Mouse (Mus musculus): ENCODE data around the gene Olfr846. TPM values are rescaled to one million over a fixed set of nuclear protein-coding genes. Genes with fewer than 3 reads are reported as not detected.

Olfr846 gene
- not detected in 2 replicates for polyA plus RNA-seq (2015; fragmentation: Nextera tagmentation; extraction: Ambion mirVana)

DNA sequence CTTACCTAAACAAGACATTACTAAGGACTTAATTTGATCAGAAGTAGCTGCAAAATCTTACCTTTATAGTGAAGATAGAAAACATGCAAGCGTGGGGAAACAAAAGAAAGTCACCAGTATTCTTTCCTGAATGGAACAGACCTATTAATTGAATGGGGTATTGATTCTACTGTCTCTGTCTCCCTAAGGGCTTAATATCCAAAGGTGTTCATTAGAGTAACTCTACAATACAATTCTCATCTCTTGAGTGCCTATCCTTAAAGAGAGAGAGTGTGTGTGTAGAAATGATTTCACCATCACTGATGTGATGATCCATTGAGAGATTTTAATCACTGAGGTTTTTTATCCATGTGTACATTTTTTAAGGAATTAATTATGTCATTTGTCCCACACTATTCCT, at the start of gene Olfr846:
Olfr846 (minus strand) TSS at position 101 of the 400 bp plus-strand sequence.

GRCm38 (mm10) chr9:19378569-19378968, 14.8 kb upstream of the Olfr846 start, which contains the start of gene Olfr847:
TSS of gene Olfr847 (minus strand) at chr9:19378669.

DNA sequence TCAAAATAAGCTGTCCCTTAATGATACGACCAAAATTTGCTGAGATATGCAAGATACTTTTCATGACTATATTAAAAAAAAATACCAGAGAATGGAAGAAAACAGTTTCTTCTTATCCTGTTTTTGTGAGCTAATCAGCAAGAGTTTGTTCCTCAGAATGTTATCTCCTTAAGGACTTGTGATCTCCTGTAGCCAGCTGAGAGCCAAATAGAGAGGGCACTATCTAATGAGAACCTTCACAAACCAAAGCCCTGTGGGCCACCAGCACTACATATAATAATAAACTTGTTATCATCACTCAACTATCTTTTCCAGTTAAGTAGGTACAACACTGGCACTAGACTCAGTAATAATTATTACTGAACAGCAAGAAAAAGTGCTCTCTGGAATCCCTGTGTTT, 27.6 kb downstream of the Olfr846 start, which contains the start of gene Olfr845:
Olfr845 (plus strand) TSS at position 301 of the 400 bp plus-strand sequence.

GRCm38 (mm10) chr9:19316047-19316446, 47.8 kb downstream of the Olfr846 start, which contains the start of gene Olfr844:
TSS of gene Olfr844 (plus strand) at chr9:19316347.

Other genes with a start within 250 kb of the Olfr846 start
- not detected in 2 replicates for gene Olfr836, start 243.6 kb downstream of the Olfr846 start, polyA plus RNA-seq (2015; fragmentation: Nextera tagmentation; extraction: Ambion mirVana)
- gene Olfr837, start 227.7 kb downstream of the Olfr846 start, polyA plus RNA-seq (2015; fragmentation: Nextera tagmentation; extraction: Ambion mirVana) = not detected in 2 replicates
- gene Olfr839-ps1, start 186.7 kb downstream of the Olfr846 start, polyA plus RNA-seq (2015; fragmentation: Nextera tagmentation; extraction: Ambion mirVana) = not detected in 2 replicates
- gene Olfr843, start 112.0 kb downstream of the Olfr846 start, polyA plus RNA-seq (2015; fragmentation: Nextera tagmentation; extraction: Ambion mirVana) = not detected in 2 replicates
- not detected in 2 replicates for gene Olfr844, start 47.7 kb downstream of the Olfr846 start, polyA plus RNA-seq (2015; fragmentation: Nextera tagmentation; extraction: Ambion mirVana)
- not detected in 2 replicates for gene Olfr845, start 27.5 kb downstream of the Olfr846 start, polyA plus RNA-seq (2015; fragmentation: Nextera tagmentation; extraction: Ambion mirVana)
- not detected in 2 replicates for gene Olfr847, start 14.7 kb upstream of the Olfr846 start, polyA plus RNA-seq (2015; fragmentation: Nextera tagmentation; extraction: Ambion mirVana)
- not detected in 2 replicates for gene Olfr849, start 76.3 kb upstream of the Olfr846 start, polyA plus RNA-seq (2015; fragmentation: Nextera tagmentation; extraction: Ambion mirVana)
- gene Olfr850, start 114.2 kb upstream of the Olfr846 start, polyA plus RNA-seq (2015; fragmentation: Nextera tagmentation; extraction: Ambion mirVana) = not detected in 2 replicates
- gene Olfr851, start 129.3 kb upstream of the Olfr846 start, polyA plus RNA-seq (2015; fragmentation: Nextera tagmentation; extraction: Ambion mirVana) = not detected in 2 replicates
- not detected in 2 replicates for gene Olfr853, start 177.1 kb upstream of the Olfr846 start, polyA plus RNA-seq (2015; fragmentation: Nextera tagmentation; extraction: Ambion mirVana)
- not detected in 2 replicates for gene Olfr854, start 203.4 kb upstream of the Olfr846 start, polyA plus RNA-seq (2015; fragmentation: Nextera tagmentation; extraction: Ambion mirVana)
- gene Olfr855, start 218.6 kb upstream of the Olfr846 start, polyA plus RNA-seq (2015; fragmentation: Nextera tagmentation; extraction: Ambion mirVana) = not detected in 2 replicates

Measured in neural tube, postnatal 0 days (tissue).